Mouse (Mus musculus): ENCODE measurements around the gene Dagla.

The Dagla gene

GRCm38 (mm10) chr19:10277759-10278158 lies 26.9 kb downstream of the Dagla start:
- DNase-seq = peak; percentile 35

GRCm38 (mm10) chr19:10277331-10277730 lies 27.3 kb downstream of the Dagla start:
- peak; percentile 87 for DNase-seq

GRCm38 (mm10) chr19:10276483-10277144 lies 28.1 kb downstream of the Dagla start:
- no peak for DNase-seq

GRCm38 (mm10) chr19:10274056-10274455 lies 30.6 kb downstream of the Dagla start:
- DNase-seq = no peak

- DNase-seq = peak; percentile 73
Observed at GRCm38 (mm10) chr19:10272746-10273145, 31.9 kb downstream of the Dagla start.

GRCm38 (mm10) chr19:10271592-10271991 lies 33.1 kb downstream of the Dagla start:
- DNase-seq = no peak

- DNase-seq = no peak
Observed at GRCm38 (mm10) chr19:10270356-10270755, 34.3 kb downstream of the Dagla start.

- DNase-seq = no peak
Observed at GRCm38 (mm10) chr19:10268851-10269250, 35.8 kb downstream of the Dagla start.

- no peak for DNase-seq
Observed at GRCm38 (mm10) chr19:10267953-10268352, 36.7 kb downstream of the Dagla start.

GRCm38 (mm10) chr19:10267057-10267456 lies 37.6 kb downstream of the Dagla start:
- DNase-seq = peak; percentile 75

- peak; percentile 77 for DNase-seq
Observed at GRCm38 (mm10) chr19:10266196-10266850, 38.4 kb downstream of the Dagla start.

- DNase-seq = no peak
Observed at GRCm38 (mm10) chr19:10261369-10261768, 43.3 kb downstream of the Dagla start.

GRCm38 (mm10) chr19:10258279-10259011 lies 46.2 kb downstream of the Dagla start:
- peak; percentile 85 for DNase-seq

GRCm38 (mm10) chr19:10248128-10248527 lies 56.5 kb downstream of the Dagla start:
- no peak for DNase-seq

- no peak for DNase-seq
Observed at GRCm38 (mm10) chr19:10247165-10247564, 57.5 kb downstream of the Dagla start.

GRCm38 (mm10) chr19:10244183-10244582 lies 60.5 kb downstream of the Dagla start:
- DNase-seq = peak; percentile 40

GRCm38 (mm10) chr19:10242916-10243315 lies 61.8 kb downstream of the Dagla start:
- DNase-seq = peak; percentile 35

GRCm38 (mm10) chr19:10240654-10241305 lies 63.9 kb downstream of the Dagla start, which contains the start of gene Myrf:
Gene Myrf, minus strand, starts transcription at chr19:10240748.
- DNase-seq = peak; percentile 86

- DNase-seq = no peak
Observed at GRCm38 (mm10) chr19:10239975-10240653, 64.6 kb downstream of the Dagla start.

GRCm38 (mm10) chr19:10239419-10239818 lies 65.3 kb downstream of the Dagla start:
- DNase-seq = no peak

GRCm38 (mm10) chr19:10238477-10238876 lies 66.2 kb downstream of the Dagla start:
- no peak for DNase-seq

GRCm38 (mm10) chr19:10235784-10236565 lies 68.7 kb downstream of the Dagla start:
- DNase-seq = no peak

All from retina, postnatal 1 day (tissue).